Mouse (Mus musculus) spleen, postnatal 10 days (tissue): ENCODE measurements at regions not wholly inside any gene's neighbourhood (a gene's known extent, or its start where the extent isn't known, plus 50 kb on each side); places are given as distances from the start of the nearest gene placed in this dataset.

ENCODE experiments used
- DNase-seq, 2 experiments: peaks; one replicate each; pipeline ENCODE4 v3.0.0; 2021 to 2022; ENCODE audit warnings: low spot score in 2 of 2

- no peak for DNase-seq
Measured at GRCm38 (mm10) chr1:121168651-121169050, 163.7 kb downstream of the Insig2 start.

DNA sequence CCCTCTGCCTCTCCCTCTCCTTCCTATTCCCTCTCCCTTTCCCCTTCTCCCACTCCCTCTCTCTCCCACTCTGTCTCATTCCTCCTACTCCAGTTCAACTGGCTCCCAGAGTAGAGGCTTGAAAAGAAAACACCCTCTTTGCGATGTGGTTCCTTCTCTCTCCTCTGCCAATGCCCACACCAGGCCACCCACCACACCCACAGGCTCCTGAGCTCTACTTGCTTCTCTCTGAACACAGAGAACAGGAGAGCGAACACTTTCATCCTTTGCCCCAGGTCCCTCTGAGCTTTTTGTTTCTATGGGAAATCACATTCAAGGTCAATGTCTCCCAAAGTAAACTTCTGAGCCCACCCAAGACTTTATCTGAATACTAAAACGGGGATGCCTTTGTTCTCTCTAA is 155.8 kb downstream of the Insig2 start:
- no peak for DNase-seq

- DNase-seq, result no peak
Measured at GRCm38 (mm10) chr1:121177136-121177907, 155.1 kb downstream of the Insig2 start.

- peak in 1 of 2 experiments; percentile 13 for DNase-seq
Measured at GRCm38 (mm10) chr1:121177908-121178311, 154.5 kb downstream of the Insig2 start.

- no peak for DNase-seq
Measured at GRCm38 (mm10) chr1:121178611-121179245, 153.7 kb downstream of the Insig2 start.

DNA sequence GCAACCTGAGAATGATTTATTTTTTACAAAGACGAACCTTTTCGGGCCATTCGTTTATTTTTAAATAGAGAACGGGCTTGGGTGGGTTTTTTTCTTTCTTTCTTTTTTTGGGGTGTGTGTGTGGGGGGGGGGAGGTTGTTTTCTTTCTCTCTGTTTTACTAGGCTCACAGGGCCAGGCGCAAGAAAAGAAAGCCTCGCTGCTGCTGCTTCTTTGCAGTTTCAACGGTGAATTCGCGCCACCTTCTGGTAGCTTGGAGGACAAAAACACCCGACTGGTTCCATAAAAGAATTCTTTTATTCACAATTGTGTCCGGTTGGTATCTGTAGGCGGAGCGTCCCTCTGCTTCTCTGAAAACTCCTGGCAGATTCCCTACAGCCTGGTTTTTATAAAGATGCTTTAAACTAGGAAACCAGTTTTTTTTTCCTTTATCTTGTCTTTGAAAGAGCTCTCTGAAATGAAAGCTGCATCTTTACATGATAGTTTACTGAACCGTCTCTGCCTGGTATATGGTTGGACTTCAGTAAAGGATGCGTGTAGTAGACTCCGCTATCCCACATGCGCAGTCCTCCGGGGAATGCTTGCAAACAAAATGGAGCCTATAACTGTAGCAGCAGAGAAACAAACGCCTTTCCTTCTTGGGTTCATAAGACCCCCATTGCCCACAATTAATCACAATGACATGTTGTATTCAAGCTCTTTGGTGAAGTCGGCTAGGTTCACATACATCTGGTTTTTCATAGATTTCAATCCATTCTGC is 151.9 kb downstream of the Insig2 start:
- peak in 1 of 2 experiments; percentile 56 for DNase-seq

GRCm38 (mm10) chr1:121188895-121189294 is 143.5 kb downstream of the Insig2 start:
- no peak for DNase-seq

DNA sequence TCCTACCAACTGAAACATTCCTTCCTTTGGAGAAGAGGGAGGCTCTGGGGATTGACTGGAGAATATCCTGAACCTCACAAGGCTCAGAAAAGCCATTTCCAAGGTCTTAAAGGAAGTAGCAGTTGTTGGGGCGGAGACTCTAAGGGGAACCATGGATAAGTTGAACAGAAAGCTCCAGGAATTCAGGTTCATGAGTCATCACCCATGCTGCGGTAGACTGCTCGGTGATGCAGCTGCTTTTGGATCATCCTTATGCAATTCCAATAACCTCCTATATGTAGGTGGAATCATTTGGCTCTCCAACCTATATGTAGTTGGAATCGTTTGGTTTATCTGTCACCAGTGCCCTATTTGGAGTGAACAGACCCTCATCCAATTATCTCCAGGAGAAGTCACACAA is 137.6 kb downstream of the Insig2 start:
- DNase-seq, result no peak

DNA sequence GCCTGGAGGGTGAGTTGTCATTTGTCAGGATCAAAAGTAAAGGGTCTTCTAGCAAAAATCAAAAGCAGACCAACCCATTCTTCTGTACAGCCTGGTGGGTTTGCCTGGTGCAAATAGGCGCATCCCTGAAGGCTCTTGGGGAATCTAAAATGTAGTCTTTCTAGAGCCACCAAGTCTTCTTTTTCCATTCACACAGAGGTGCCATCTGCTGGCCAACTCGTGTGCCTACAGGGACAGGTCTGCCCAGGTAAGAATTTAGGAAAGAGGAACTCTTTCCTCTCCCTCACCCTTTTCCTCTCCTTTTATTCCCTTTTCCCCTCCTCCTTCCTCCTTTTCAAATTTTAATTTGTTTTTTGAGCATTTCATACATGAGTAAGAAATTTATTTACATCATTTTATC is 116.5 kb downstream of the Insig2 start:
- no peak for DNase-seq

- DNase-seq, result no peak
Measured at GRCm38 (mm10) chr1:121224250-121224649, 108.1 kb downstream of the Insig2 start.

- no peak for DNase-seq
Measured at GRCm38 (mm10) chr1:121226466-121227232, 105.7 kb downstream of the Insig2 start.

GRCm38 (mm10) chr1:121227233-121227594 is 105.2 kb downstream of the Insig2 start:
- DNase-seq, result no peak

- no peak for DNase-seq
Measured at GRCm38 (mm10) chr1:121243576-121243975, 88.8 kb downstream of the Insig2 start.

- DNase-seq, result no peak
Measured at GRCm38 (mm10) chr1:121247556-121247955, 84.8 kb downstream of the Insig2 start.

DNA sequence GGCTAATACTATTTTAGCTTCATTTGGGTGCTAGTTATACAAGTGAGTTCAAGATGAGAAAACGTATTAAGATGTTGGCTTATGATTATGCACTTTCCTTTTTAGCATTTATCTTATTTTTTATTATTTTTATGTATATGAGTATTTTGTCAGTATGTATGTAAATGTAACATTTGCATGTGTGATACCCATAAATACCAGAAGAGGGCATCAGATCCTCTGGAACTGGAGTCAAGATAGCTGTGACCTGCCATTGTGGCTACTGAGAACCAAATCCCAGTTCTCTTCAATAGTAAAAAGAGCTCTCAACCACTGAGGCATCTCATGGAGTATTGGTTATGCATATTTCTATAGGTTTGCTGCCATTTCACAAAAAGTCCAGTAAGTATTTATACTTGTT is 83.3 kb downstream of the Insig2 start:
- DNase-seq, result no peak

GRCm38 (mm10) chr1:121250686-121251085 is 81.7 kb downstream of the Insig2 start:
- DNase-seq, result no peak

DNA sequence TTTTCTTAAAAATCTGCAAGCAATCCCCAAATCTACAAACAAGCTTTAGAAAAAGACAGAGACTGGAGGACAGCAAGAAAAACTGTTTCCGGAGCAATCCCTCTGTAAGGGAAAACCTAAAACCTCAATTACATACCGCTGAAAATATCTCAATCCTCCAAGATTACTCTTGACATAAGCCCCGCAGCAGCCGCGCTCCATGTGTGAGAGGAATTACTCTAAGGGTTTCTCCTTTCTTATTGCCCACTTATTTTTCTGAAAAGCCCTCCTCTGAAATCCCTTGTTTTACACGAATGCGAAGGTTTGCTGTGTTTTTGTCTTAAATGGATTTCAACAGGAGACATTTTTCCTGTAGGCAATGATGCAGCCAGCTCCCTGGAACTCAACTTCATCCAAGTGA is 80.3 kb downstream of the Insig2 start:
- DNase-seq, result no peak

- no peak for DNase-seq
Measured at GRCm38 (mm10) chr1:121254196-121254595, 78.2 kb downstream of the Insig2 start.
